Mouse (Mus musculus): ENCODE measurements at regions not wholly inside any gene's neighbourhood (a gene's known extent, or its start where the extent isn't known, plus 50 kb on each side); places are given as distances from the start of the nearest gene placed in this dataset.

DNA sequence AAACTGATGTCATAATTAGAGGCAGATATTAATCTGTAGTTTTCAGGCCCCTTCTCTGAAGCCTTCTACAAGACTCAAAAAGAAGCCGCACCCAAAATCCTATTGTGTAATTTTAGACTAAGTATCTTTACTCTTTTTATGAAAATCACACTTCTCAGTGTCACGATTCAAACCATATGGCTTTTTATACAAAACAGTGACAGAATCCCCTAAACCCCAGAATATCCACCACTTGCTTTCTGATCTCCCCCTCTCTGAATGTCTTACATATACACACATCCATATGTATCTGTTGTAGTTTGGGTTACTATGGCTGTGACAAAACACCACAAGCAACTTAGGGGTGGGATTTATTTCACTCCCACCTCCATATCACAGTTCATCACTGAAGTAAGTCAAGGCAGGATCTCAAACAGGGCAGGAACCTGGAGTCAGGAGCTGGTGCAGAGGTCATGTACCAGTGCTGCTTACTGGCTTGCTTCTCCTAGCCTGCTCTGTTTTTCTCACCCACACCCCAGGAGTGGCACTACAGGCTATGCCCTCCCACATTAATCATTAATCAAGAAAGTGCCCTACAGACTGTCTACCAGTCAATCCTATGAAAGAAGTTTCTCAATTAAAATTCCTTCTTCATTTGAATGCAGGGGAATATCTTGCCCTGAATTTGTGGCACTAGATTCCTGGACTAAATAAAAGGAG, 59.3 kb upstream of the B3gat1 start:
- H3K9me3 ChIP-seq (replicated peaks), result no peaks in the 10 kb centered on the region
- no peaks in the 10 kb centered on the region for H3K27me3 ChIP-seq (ENCODE audit: low read depth, poor library complexity, severe bottlenecking)
- DNase-seq (ENCODE audit: low spot score), result no peak
- H3K27ac ChIP-seq (replicated peaks), result no peak overlapping the region
- H3K36me3 ChIP-seq, result no peaks in the 10 kb centered on the region
- H3K4me1 ChIP-seq, result peaks cover 10% of the 10 kb centered on the region
- WGBS, result 94% methylated on average over 2 of the region's 2 CpGs
- no peak overlapping the region for H3K4me3 ChIP-seq

- no peaks in the 10 kb centered on the region for H3K9me3 ChIP-seq (replicated peaks)
- DNase-seq (ENCODE audit: low spot score), result no peak
- 15% methylated on average over 6 of the region's 6 CpGs for WGBS
Measured at GRCm38 (mm10) chr9:26678288-26678687, 55.2 kb upstream of the B3gat1 start.

DNA sequence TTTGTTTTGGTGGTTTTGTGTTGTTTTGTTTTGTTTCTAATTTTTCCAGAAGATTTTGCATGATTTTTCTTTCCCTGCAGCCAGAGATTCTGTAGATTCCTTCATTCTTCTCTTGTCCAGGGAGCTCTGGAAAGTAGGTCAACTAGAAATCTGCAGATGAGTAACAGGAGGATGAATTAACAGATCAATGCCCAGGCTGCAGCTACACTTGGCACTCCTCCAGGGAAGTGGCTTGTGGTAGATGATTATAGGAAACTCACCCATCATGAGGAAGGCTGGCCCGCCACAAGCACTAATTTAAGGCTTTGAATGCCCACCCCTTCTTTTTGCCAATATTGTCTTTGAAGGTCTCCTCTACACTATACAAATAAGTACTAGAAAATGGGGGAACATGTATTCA, 52.0 kb upstream of the B3gat1 start:
- WGBS, result 88% methylated on average over 1 of the region's 1 CpGs
- Histone ChIP-seq H3K4me3 (no peak overlapping the region), H3K27me3 (ENCODE audit: low read depth, poor library complexity, severe bottlenecking) (no peaks in the 10 kb centered on the region), H3K4me1 (peaks cover 10% of the 10 kb centered on the region), H3K36me3 (no peaks in the 10 kb centered on the region), H3K9me3 (replicated peaks) (no peaks in the 10 kb centered on the region), H3K27ac (replicated peaks) (no peak overlapping the region)
- DNase-seq (ENCODE audit: low spot score), result no peak

More at GRCm38 (mm10) chr9:26678288-26678687, 55.2 kb upstream of the B3gat1 start:
- H3K27me3 ChIP-seq (ENCODE audit: low read depth, poor library complexity, severe bottlenecking), result no peaks in the 10 kb centered on the region
- H3K36me3 ChIP-seq, result no peaks in the 10 kb centered on the region
- peaks cover 10% of the 10 kb centered on the region for H3K4me1 ChIP-seq
- no peak overlapping the region for H3K4me3 ChIP-seq
- peak overlapping the region; percentile 19; the same call in 1 of the 2 replicates for H3K27ac ChIP-seq (replicated peaks)
